Mouse (Mus musculus): ENCODE measurements around the gene Adra1b.

- TF ChIP-seq FLI1 (IDR thresholded peaks at IDR 0.05; ENCODE audit: low read length) (no peak), GATA1 (IDR thresholded peaks at IDR 0.05; ENCODE audit: borderline replicate concordance, low read length) (no peak)
These were observed 110.6 kb downstream of the Adra1b start for GRCm38 (mm10) chr11:43790446-43790845.

All from megakaryocyte, embryonic 14.5 days (primary cell).